Mouse (Mus musculus): Measurements from ENCODE around the gene Calml4. TPM values are rescaled to one million over a fixed set of nuclear protein-coding genes. Genes with fewer than 3 reads are reported as not detected.
"Not testable (repeated sequence)": the region's sequence is repeated elsewhere in the genome, so short reads cannot be mapped to it uniquely, and the experiment has no call there.

The Calml4 gene
- total RNA-seq, 2 experiments from 2014 or later: 5.8 TPM; not detected in 1

DNA sequence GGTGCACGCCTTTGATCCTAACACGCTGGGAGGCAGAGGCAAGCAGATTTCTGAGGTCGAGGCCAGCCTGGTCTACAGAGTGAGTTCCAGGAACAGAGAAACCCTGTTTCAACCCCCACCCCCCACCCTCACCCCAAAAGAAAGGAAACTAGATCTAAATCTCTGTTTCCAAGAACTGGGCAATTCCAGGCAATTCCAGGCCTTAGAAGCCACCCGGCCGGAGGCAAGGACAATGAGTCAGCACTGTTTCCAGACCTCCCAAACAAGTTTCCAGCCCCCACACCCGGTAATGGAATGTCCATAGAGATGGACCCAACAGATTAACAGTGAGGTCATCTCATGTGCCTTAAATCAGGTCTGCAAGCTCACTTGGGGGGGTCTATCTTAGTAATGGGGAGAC is 28.0 kb upstream of the Calml4 start:
- no peak for ATAC-seq (replicated peaks; ENCODE audit: low FRiP score, low TSS enrichment, poor library complexity, severe bottlenecking)

DNA sequence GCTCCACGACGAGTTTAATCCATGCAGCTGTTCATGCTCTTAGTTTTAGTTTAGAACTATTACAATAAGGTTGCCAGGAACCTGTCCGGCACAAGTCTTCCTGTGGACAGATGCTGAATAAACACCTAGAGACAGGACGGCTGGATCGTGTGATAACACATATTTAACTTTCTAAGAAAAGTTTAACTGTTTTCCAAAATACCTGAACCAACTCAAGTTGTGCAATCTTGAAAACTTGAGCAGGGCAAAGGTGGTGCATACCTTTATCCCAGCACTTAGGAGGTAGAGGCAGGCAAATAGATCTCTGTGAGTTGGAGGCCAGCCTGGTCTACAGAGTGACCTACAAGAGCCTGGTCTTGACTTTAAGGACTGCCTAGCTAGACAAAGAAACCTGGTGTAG is 23.0 kb upstream of the Calml4 start:
- ATAC-seq (replicated peaks; ENCODE audit: low FRiP score, low TSS enrichment, poor library complexity, severe bottlenecking): no peak

GRCm38 (mm10) chr9:62835705-62836446 is 22.0 kb upstream of the Calml4 start:
- no peak for ATAC-seq (replicated peaks; ENCODE audit: low FRiP score, low TSS enrichment, poor library complexity, severe bottlenecking)

DNA sequence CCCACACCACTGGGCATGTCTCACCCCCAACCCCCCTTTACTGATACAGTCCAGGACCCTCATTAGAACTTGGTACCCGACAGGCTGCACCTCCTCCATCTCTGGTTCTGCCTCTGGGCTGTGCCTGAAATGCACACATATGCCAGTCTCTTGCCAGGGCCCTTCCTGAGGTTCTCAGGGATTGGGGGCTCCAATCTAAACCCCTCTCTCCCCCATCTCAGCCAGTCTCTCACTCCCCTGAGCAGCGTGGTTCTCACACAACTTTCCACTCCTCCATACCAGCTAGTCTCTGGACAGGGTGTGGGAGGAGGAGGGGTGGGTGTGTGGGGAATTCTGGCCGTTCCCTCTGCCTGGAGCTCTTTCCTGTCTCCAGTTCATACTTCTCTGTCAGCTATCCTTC is 20.3 kb upstream of the Calml4 start:
- no peak for ATAC-seq (replicated peaks; ENCODE audit: low FRiP score, low TSS enrichment, poor library complexity, severe bottlenecking)

- ATAC-seq (replicated peaks; ENCODE audit: low FRiP score, low TSS enrichment, poor library complexity, severe bottlenecking): no peak
Measured at GRCm38 (mm10) chr9:62838146-62838505, 19.8 kb upstream of the Calml4 start.

DNA sequence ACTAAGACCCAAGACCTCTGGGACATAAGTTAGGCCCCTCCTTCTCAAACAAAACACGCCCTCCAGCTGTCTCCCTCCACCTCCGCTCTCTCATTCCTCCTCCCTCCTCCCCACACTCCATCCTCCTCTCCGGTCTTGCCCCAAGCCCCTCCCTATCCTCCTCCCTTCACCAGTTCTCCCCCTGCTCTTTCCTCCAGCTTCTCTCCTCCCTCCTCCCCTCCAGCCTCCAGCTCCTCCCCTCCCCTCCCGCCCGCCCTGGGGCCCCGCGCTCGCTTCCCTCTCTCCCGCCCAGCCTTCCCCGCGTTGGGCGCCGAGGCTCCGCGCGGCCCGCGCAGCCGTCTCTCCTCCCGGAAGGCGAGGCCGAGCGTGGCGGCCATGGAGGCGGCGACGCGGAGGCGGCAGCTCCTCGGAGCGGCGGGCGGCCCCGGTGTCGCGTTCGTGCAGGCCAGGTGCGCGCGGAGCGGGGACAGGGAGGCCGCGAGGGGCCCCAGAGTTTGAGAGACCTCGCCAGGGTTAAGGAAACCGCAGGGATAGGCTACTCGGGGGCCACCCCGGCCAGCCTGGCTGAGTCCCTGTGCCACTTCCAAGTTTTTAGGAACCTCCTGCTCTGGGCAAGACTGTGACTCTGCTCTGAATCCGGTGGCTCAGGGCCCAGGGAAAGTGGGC is 19.2 kb upstream of the Calml4 start, which contains the start of gene Cln6:
Gene Cln6 (plus strand): TSS at position 280 of the 666 bp plus-strand sequence.
- ATAC-seq (replicated peaks; ENCODE audit: low FRiP score, low TSS enrichment, poor library complexity, severe bottlenecking): peak; percentile 94

- ATAC-seq (replicated peaks; ENCODE audit: low FRiP score, low TSS enrichment, poor library complexity, severe bottlenecking): 0 out of 2 replicates have a peak, but pooled peaks have one; percentile 14
Measured at GRCm38 (mm10) chr9:62839172-62839770, 18.6 kb upstream of the Calml4 start.

GRCm38 (mm10) chr9:62843356-62844024 is 14.4 kb upstream of the Calml4 start:
- ATAC-seq (replicated peaks; ENCODE audit: low FRiP score, low TSS enrichment, poor library complexity, severe bottlenecking): no peak

DNA sequence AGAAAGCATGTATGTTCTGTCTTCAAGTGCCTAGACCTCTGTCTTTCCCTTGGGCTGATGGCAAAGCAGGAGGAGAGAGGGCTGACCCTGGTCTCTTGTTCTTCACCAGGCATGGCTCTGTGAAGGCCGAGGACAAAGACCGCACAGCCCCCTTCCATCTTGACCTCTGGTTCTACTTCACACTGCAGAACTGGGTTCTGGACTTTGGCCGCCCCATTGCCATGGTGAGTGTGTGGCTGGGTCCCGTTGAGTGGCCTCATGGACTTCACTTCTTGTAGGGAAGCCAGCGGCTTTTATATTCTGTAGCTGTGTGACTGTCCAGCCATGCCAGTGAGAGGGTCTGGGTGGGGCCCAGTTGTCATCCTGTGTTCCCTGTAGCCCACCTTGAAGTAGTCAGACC is 13.4 kb upstream of the Calml4 start:
- no peak for ATAC-seq (replicated peaks; ENCODE audit: low FRiP score, low TSS enrichment, poor library complexity, severe bottlenecking)

DNA sequence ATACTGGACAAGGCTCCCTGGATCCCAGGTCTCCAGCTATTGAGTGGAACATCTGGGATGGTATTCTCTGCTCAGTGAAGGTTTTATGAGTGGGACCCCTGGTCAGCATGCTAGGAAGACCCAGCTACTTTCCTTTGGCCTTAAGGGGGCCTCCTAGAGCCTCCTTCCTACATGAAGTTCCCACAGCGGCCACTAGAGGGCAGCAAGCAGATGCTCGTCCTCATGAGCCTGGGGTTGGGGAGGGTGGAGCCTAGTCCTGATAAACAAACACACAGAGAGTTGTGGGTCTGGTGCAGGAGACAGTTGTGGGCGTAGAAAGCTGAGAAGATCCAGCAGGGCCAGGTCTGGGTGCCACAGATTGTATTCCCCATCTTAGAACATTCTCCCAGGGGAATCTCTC is 10.2 kb upstream of the Calml4 start:
- ATAC-seq (replicated peaks; ENCODE audit: low FRiP score, low TSS enrichment, poor library complexity, severe bottlenecking): peak; percentile 89

- ATAC-seq (replicated peaks; ENCODE audit: low FRiP score, low TSS enrichment, poor library complexity, severe bottlenecking): no peak
Measured at GRCm38 (mm10) chr9:62848641-62849040, 9.2 kb upstream of the Calml4 start.

GRCm38 (mm10) chr9:62851571-62851970 is 6.3 kb upstream of the Calml4 start:
- ATAC-seq (replicated peaks; ENCODE audit: low FRiP score, low TSS enrichment, poor library complexity, severe bottlenecking): no peak

- no peak for ATAC-seq (replicated peaks; ENCODE audit: low FRiP score, low TSS enrichment, poor library complexity, severe bottlenecking)
Measured at GRCm38 (mm10) chr9:62854483-62854882, 3.4 kb upstream of the Calml4 start.

DNA sequence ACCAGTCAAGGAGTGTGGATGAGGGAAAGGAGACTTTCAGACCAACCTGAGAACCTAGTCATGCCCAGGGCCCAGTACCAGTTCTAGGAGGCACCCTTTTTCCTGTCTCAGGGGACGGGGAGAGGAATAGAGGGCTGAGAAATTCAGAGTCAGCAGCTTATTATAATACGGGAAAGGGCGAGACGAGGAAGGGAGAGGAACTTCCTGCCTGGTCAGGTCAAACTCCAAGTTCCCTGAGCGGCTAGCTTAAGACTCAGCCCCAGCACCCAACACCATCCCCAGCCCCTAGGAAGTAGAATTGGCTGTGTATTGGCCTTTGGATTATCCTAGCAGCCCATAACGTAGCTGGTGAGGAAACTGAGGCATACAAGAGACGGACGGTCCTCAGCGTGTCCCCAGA is 664 bp upstream of the Calml4 start:
- 0 out of 2 replicates have a peak, but pooled peaks have one; percentile 15 for ATAC-seq (replicated peaks; ENCODE audit: low FRiP score, low TSS enrichment, poor library complexity, severe bottlenecking)

DNA sequence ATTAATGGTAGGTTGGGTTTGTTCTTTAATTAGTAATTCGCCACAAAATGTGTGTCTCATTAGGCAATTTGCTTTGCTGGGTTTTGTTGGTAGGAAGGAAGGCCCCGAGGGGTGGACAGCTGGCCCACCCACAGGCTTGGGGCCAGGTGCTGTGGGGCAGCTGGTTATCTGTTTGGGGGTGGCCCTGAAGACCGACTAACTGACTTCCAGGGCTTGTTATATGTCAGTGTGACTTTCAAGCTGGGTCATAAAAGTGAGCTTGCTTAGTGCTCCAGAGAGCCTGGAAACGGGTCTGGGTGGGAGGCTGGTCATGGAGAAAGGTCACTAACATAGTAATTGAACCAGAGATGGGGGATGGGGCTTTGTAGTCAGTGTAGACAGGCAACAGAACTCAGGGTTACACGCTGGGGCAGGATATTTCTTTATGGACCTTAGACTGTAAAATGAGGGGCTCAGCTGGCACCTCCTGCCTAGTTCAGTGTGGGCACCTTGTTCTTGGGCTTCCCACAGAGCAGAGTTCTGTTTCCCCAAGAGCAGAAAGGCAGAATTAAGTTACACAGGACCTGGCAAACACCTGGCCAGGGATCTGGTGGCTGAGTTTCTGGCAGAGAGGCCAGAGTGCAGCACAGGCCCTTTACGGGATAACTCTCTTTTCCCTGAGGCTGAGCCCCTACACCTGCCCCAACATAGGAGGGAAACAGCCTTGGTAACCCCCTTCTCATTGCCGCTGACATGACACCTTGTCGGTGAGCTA is 563 bp downstream of the Calml4 start:
- ATAC-seq (replicated peaks; ENCODE audit: low FRiP score, low TSS enrichment, poor library complexity, severe bottlenecking): peak; percentile 11; the same call in 1 of the 2 replicates

GRCm38 (mm10) chr9:62860102-62860501 is 2.2 kb downstream of the Calml4 start:
- ATAC-seq (replicated peaks; ENCODE audit: low FRiP score, low TSS enrichment, poor library complexity, severe bottlenecking): not testable (repeated sequence)

- no peak for ATAC-seq (replicated peaks; ENCODE audit: low FRiP score, low TSS enrichment, poor library complexity, severe bottlenecking)
Measured at GRCm38 (mm10) chr9:62860866-62861265, 3.0 kb downstream of the Calml4 start.

GRCm38 (mm10) chr9:62869236-62869635 is 11.4 kb downstream of the Calml4 start:
- not testable (repeated sequence) for ATAC-seq (replicated peaks; ENCODE audit: low FRiP score, low TSS enrichment, poor library complexity, severe bottlenecking)

DNA sequence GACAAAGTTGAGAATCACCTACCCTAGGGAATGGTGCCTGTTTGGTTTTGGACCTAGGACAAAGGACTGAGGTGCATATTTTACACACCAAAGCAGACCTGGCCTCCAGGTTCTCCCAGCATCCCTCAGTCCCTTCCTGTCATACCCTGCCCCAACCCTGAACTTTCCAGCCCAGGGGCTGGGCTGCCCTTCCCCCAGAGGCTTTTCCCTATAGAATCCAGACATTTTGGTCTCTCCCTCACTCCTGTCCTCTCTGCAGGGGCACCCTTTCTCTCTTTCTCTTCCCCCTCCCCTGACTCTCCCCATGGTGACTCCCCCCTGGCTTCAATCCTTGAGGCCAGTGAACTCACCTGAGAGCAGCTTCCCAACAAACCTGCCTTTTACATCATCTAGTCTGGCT is 12.8 kb downstream of the Calml4 start:
- ATAC-seq (replicated peaks; ENCODE audit: low FRiP score, low TSS enrichment, poor library complexity, severe bottlenecking): no peak

Data from megakaryocyte-erythroid progenitor cell, adult 5-6 weeks (primary cell).